Mouse (Mus musculus): Measurements from ENCODE around the gene BC049730. TPM values are rescaled to one million over a fixed set of nuclear protein-coding genes. Genes with fewer than 3 reads are reported as not detected.
"Not testable (repeated sequence)": the region's sequence is repeated elsewhere in the genome, so short reads cannot be mapped to it uniquely, and the experiment has no call there.

Gene BC049730
- polyA plus RNA-seq, 2 experiments = not detected

DNA sequence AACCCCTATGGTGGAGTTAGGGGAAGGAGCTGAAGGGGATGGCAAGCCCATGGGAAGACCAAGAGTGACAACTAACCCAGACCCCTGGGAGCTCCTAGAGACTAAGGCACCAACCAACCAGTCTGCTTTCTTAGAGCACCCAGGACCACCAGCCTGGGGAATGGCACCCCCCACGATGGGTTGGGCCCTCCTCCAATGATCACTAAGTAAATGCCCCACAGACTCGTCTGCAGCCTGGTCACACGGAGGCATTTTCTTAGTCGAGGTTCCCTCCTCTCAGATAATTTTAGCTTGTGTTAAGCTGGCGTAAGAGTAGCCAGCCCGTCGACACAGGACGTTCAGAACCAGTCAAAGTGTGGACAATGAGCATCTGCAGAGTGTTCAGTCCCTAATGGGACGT, 44.1 kb upstream of the BC049730 start:
- Histone ChIP-seq H3K4me2 (ENCODE audit: low read depth) (no peak overlapping the region), H3K27ac (no peak overlapping the region), H3K9me3 (ENCODE audit: control insufficient read depth, low read length) (no peaks in the 10 kb centered on the region), H3K4me3 (ENCODE audit: insufficient read depth in 1 of 2, low read depth in 2 of 2, low read length in 2 of 2) (no peak overlapping the region), H3K4me1 (replicated peaks; ENCODE audit: control insufficient read depth in 2 of 2, insufficient read depth in 2 of 2, low read length in 1 of 2) (peaks cover 0 to 4% of the 10 kb centered on the region in 2 experiments; a peak in 2 of 4 replicates), H3K27me3 (ENCODE audit: control insufficient read depth, insufficient read depth, low read length) (no peaks in the 10 kb centered on the region), H3K36me3 (replicated peaks; ENCODE audit: control insufficient read depth, insufficient read depth, low read depth) (no peaks in the 10 kb centered on the region), H3K9ac (replicated peaks) (no peak overlapping the region)
- TF ChIP-seq EP300 (IDR thresholded peaks at IDR 0.05; ENCODE audit: low read depth) (no peak), CTCF (IDR thresholded peaks at IDR 0.05; ENCODE audit: low read depth) (no peak)
- whole genome bisulfite sequencing (ENCODE audit: insufficient replicate concordance) = 60% methylated on average over 9 of the region's 9 CpGs
- no peak for ATAC-seq (ENCODE audit: insufficient read depth)
- DNase-seq (ENCODE audit: low read depth in 3 of 3, low spot score in 3 of 3) = no peak

- Histone ChIP-seq H3K4me2 (ENCODE audit: low read depth) (no peak overlapping the region), H3K9me3 (ENCODE audit: control insufficient read depth, low read length) (no peaks in the 10 kb centered on the region), H3K4me1 (replicated peaks; ENCODE audit: control insufficient read depth in 2 of 2, insufficient read depth in 2 of 2, low read length in 1 of 2) (no peaks in the 10 kb centered on the region), H3K36me3 (replicated peaks; ENCODE audit: control insufficient read depth, insufficient read depth, low read depth) (no peaks in the 10 kb centered on the region), H3K27me3 (ENCODE audit: control insufficient read depth, insufficient read depth, low read length) (no peaks in the 10 kb centered on the region), H3K4me3 (ENCODE audit: insufficient read depth in 1 of 2, low read depth in 2 of 2, low read length in 2 of 2) (no peak overlapping the region), H3K9ac (replicated peaks) (no peak overlapping the region), H3K27ac (no peak overlapping the region)
- no peak for DNase-seq (ENCODE audit: low read depth in 3 of 3, low spot score in 3 of 3)
- 73% methylated on average over 23 of the region's 23 CpGs for WGBS (ENCODE audit: insufficient replicate concordance)
- no peak for ATAC-seq (ENCODE audit: insufficient read depth)
- no peak for TF ChIP-seq CTCF (IDR thresholded peaks at IDR 0.05; ENCODE audit: low read depth)
Measured at GRCm38 (mm10) chr7:24671944-24672439, 37.0 kb upstream of the BC049730 start.

GRCm38 (mm10) chr7:24676575-24676974, 32.5 kb upstream of the BC049730 start, which contains the start of gene Tex101:
Tex101 (minus strand) TSS chr7:24676675.
- TF ChIP-seq CTCF (IDR thresholded peaks at IDR 0.05; ENCODE audit: low read depth) = no peak
- no peak for TF ChIP-seq EP300 (IDR thresholded peaks at IDR 0.05; ENCODE audit: low read depth)
- Histone ChIP-seq H3K9ac (replicated peaks) (no peak within 1 kb of the TSS), H3K9me3 (ENCODE audit: control insufficient read depth, low read length) (no peaks in the 10 kb centered on the region), H3K27me3 (ENCODE audit: control insufficient read depth, insufficient read depth, low read length) (no peaks in the 10 kb centered on the region), H3K4me1 (replicated peaks; ENCODE audit: control insufficient read depth in 2 of 2, insufficient read depth in 2 of 2, low read length in 1 of 2) (no peaks in the 10 kb centered on the region), H3K4me2 (ENCODE audit: low read depth) (no peak within 1 kb of the TSS), H3K36me3 (replicated peaks; ENCODE audit: control insufficient read depth, insufficient read depth, low read depth) (no peaks in the 10 kb centered on the region), H3K27ac (no peak within 1 kb of the TSS), H3K4me3 (ENCODE audit: insufficient read depth in 1 of 2, low read depth in 2 of 2, low read length in 2 of 2) (no peak within 1 kb of the TSS)
- no peak for ATAC-seq (ENCODE audit: insufficient read depth)
- no peak for DNase-seq (ENCODE audit: low read depth in 3 of 3, low spot score in 3 of 3)
- 73% methylated on average over 9 of the region's 9 CpGs for WGBS (ENCODE audit: insufficient replicate concordance)

GRCm38 (mm10) chr7:24684121-24684520, 24.9 kb upstream of the BC049730 start:
- TF ChIP-seq CTCF (IDR thresholded peaks at IDR 0.05; ENCODE audit: low read depth) = peak; percentile 38
- not testable (repeated sequence) for H3K27me3 ChIP-seq (ENCODE audit: control insufficient read depth, insufficient read depth, low read length)

GRCm38 (mm10) chr7:24687519-24687918, 21.5 kb upstream of the BC049730 start:
- not testable (repeated sequence) for H3K27ac ChIP-seq; H3K4me2 ChIP-seq (ENCODE audit: low read depth); H3K9ac ChIP-seq (replicated peaks); ATAC-seq (ENCODE audit: insufficient read depth); H3K36me3 ChIP-seq (replicated peaks; ENCODE audit: control insufficient read depth, insufficient read depth, low read depth); H3K9me3 ChIP-seq (ENCODE audit: control insufficient read depth, low read length); H3K4me3 ChIP-seq (ENCODE audit: insufficient read depth in 1 of 2, low read depth in 2 of 2, low read length in 2 of 2); H3K27me3 ChIP-seq (ENCODE audit: control insufficient read depth, insufficient read depth, low read length); H3K4me1 ChIP-seq (replicated peaks; ENCODE audit: control insufficient read depth in 2 of 2, insufficient read depth in 2 of 2, low read length in 1 of 2); DNase-seq (ENCODE audit: low read depth in 3 of 3, low spot score in 3 of 3)
- 69% methylated on average over 10 of the region's 10 CpGs for WGBS (ENCODE audit: insufficient replicate concordance)

More at GRCm38 (mm10) chr7:24684121-24684520, 24.9 kb upstream of the BC049730 start:
- H3K4me1 ChIP-seq (replicated peaks; ENCODE audit: control insufficient read depth in 2 of 2, insufficient read depth in 2 of 2, low read length in 1 of 2); H3K9ac ChIP-seq (replicated peaks); DNase-seq (ENCODE audit: low read depth in 3 of 3, low spot score in 3 of 3); ATAC-seq (ENCODE audit: insufficient read depth); H3K9me3 ChIP-seq (ENCODE audit: control insufficient read depth, low read length); H3K4me2 ChIP-seq (ENCODE audit: low read depth); H3K27ac ChIP-seq; H3K36me3 ChIP-seq (replicated peaks; ENCODE audit: control insufficient read depth, insufficient read depth, low read depth); H3K4me3 ChIP-seq (ENCODE audit: insufficient read depth in 1 of 2, low read depth in 2 of 2, low read length in 2 of 2): not testable (repeated sequence)
- 46% methylated on average over 7 of the region's 7 CpGs for WGBS (ENCODE audit: insufficient replicate concordance)

- H3K36me3 ChIP-seq (replicated peaks; ENCODE audit: control insufficient read depth, insufficient read depth, low read depth); H3K9me3 ChIP-seq (ENCODE audit: control insufficient read depth, low read length); H3K27ac ChIP-seq; H3K27me3 ChIP-seq (ENCODE audit: control insufficient read depth, insufficient read depth, low read length); H3K4me2 ChIP-seq (ENCODE audit: low read depth); H3K4me3 ChIP-seq (ENCODE audit: insufficient read depth in 1 of 2, low read depth in 2 of 2, low read length in 2 of 2); ATAC-seq (ENCODE audit: insufficient read depth); DNase-seq (ENCODE audit: low read depth in 3 of 3, low spot score in 3 of 3); H3K4me1 ChIP-seq (replicated peaks; ENCODE audit: control insufficient read depth in 2 of 2, insufficient read depth in 2 of 2, low read length in 1 of 2); H3K9ac ChIP-seq (replicated peaks): not testable (repeated sequence)
- WGBS (ENCODE audit: insufficient replicate concordance) = 63% methylated on average over 3 of the region's 3 CpGs
Measured at GRCm38 (mm10) chr7:24692693-24693092, 16.3 kb upstream of the BC049730 start.

DNA sequence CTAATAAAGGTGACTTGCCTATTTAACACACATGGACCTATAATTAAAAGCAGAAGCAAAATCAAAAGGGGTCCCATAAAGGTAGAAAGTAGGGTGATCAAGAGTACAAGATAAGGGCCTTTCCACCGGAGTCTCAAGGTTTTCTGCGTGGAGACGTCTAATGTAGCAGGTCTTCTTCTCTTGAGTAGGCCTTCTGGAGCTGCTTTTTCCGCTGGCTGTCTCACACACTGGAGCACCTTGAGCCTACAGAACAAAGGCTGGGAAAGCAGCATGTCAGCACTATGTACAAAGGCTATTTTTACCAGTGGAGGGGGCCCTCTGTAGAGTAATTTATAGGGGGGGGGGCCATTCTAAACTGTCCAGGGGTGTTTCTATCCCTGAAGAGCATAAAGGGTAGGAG, 11.2 kb upstream of the BC049730 start:
- not testable (repeated sequence) for H3K27ac ChIP-seq; H3K4me2 ChIP-seq (ENCODE audit: low read depth); H3K27me3 ChIP-seq (ENCODE audit: control insufficient read depth, insufficient read depth, low read length); H3K9me3 ChIP-seq (ENCODE audit: control insufficient read depth, low read length); DNase-seq (ENCODE audit: low read depth in 3 of 3, low spot score in 3 of 3); H3K4me3 ChIP-seq (ENCODE audit: insufficient read depth in 1 of 2, low read depth in 2 of 2, low read length in 2 of 2); H3K4me1 ChIP-seq (replicated peaks; ENCODE audit: control insufficient read depth in 2 of 2, insufficient read depth in 2 of 2, low read length in 1 of 2); H3K36me3 ChIP-seq (replicated peaks; ENCODE audit: control insufficient read depth, insufficient read depth, low read depth); ATAC-seq (ENCODE audit: insufficient read depth); H3K9ac ChIP-seq (replicated peaks)
- 75% methylated on average over 4 of the region's 4 CpGs for WGBS (ENCODE audit: insufficient replicate concordance)

DNA sequence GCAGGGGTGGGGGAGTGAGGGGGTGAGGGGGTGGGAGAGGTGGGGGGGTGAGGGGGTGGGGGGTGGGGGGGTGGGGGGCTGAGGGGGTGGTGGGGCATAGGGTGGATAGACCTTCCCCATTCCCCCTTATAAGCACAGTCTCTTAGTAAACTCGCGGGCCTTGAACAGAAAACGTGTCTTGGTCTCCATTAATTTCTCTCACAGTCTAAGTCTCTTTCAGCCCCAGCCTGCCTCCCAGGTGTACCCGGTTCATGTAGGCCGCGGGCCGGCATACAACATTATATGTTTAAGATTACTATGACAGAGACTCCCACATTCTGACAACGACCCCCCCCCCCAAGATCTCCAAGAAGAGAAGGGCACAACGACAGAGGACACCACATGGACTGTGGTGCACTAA, 6.2 kb upstream of the BC049730 start:
- not testable (repeated sequence) for H3K9me3 ChIP-seq (ENCODE audit: control insufficient read depth, low read length); H3K4me3 ChIP-seq (ENCODE audit: insufficient read depth in 1 of 2, low read depth in 2 of 2, low read length in 2 of 2); DNase-seq (ENCODE audit: low read depth in 3 of 3, low spot score in 3 of 3); H3K27ac ChIP-seq; H3K36me3 ChIP-seq (replicated peaks; ENCODE audit: control insufficient read depth, insufficient read depth, low read depth); H3K4me1 ChIP-seq (replicated peaks; ENCODE audit: control insufficient read depth in 2 of 2, insufficient read depth in 2 of 2, low read length in 1 of 2); H3K27me3 ChIP-seq (ENCODE audit: control insufficient read depth, insufficient read depth, low read length); ATAC-seq (ENCODE audit: insufficient read depth); H3K4me2 ChIP-seq (ENCODE audit: low read depth); H3K9ac ChIP-seq (replicated peaks)
- 57% methylated on average over 9 of the region's 9 CpGs for WGBS (ENCODE audit: insufficient replicate concordance)

Measured in liver, embryonic 14.5 days (tissue).